Mouse (Mus musculus) CH12F3 (cell line): ENCODE data around the gene Cpa5.

ENCODE experiments used
- in situ Hi-C: fragments of 300-500 bp; cut with MboI; formaldehyde crosslinking; loops from 2 replicates; pipeline ENCODE4 v1.14.3; 2020; ENCODE audit warnings: low sequenced_read_pairs

Gene Cpa5

GRCm38 (mm10) chr6:30678482-30678881, 67.7 kb downstream of the Cpa5 start:
- in situ Hi-C loops = no loop called here

DNA sequence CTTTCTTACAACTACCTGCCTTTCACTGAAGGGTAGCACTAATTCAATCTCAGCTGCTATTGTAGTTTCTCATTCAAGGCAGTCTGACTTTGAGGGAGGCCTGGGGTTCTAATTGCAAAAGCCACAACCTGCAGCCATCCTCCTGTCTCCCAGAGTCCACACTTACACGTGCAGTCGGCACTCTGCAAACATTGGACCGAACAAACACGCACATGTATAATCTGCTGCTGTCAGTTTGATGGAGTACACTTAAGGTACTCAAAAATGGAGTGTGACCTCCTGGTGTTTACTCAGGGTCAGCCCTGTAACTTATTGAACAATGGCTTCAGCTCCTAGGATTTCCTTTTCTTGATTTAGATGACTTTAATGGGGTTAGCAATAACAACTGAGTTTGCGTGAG, 68.8 kb downstream of the Cpa5 start:
- in situ Hi-C loops = no loop called here

GRCm38 (mm10) chr6:30680442-30680841, 69.6 kb downstream of the Cpa5 start:
- in situ Hi-C loops = no loop called here
